Mouse (Mus musculus) cerebellum, adult 9-11 months (tissue): ENCODE data around the gene Pcnx3.

ENCODE experiments used
- DNase-seq: peaks from one replicate; pipeline ENCODE4 v3.0.0; 2022

Gene Pcnx3

DNA sequence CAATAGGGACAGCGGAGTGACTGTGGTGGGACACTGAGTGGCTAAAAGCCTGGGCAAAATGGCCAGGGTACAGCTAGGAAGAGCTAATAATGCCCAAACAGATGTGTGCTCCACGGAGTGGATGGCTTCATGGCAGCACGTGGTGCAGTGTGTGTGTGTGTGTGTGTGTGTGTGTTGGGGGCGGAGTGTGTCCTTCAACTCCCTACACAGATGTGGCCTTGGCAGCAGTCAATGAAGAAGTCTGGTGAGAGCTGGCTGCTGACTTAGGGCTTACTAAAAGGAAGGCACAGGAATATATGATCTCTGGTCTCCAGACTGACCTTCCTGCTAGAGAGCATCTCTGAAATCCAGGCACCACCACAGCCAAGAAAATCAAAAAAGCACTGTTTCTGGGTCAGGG lies 20.3 kb downstream of the Pcnx3 start:
- DNase-seq: no peak

DNA sequence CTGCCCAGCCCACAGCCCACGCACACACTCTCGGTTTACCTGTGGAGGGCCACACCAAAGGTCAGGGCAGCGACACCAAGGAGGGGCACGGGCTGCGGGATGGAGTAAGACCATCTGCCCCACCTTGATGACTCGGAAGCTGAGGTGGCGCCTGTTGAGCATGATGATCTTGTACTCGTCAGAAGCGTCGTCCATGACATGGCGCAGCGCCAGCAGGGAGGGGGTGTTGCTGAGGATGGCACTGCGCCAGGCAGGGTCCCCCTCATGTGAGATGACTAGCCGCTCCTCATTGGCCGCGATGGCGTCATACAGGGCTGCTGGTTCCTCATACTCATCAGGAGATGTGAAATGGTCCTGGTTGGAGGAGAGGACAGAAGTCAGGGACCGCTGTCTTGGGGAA lies 22.3 kb downstream of the Pcnx3 start:
- DNase-seq: no peak

DNA sequence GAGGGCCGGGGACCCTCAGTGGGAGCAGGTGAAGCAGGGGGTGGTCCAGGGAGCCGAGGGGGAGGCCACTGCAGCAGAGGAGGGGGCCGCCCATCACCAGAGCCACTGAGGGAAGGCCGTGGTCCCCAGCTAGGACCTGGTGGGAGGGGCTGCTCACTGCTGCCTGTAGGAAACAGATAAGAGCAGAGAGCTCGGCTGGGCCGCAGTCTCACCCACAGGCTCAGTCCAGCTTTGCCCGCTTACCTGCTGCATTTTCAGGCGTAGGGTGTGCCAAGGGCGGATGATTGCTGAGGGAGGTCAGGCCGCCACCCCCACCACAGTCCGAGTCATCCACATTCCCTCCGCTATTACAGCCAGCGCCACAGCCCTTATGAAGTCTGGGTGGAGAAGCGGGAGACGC lies 23.2 kb downstream of the Pcnx3 start:
- DNase-seq: no peak

- no peak for DNase-seq
These were observed 23.9 kb downstream of the Pcnx3 start for GRCm38 (mm10) chr19:5664669-5665257.

GRCm38 (mm10) chr19:5662981-5663913 lies 25.5 kb downstream of the Pcnx3 start, which contains the start of gene Sipa1:
Sipa1 (minus strand) TSS chr19:5663707.
- peak; percentile 64 for DNase-seq

DNA sequence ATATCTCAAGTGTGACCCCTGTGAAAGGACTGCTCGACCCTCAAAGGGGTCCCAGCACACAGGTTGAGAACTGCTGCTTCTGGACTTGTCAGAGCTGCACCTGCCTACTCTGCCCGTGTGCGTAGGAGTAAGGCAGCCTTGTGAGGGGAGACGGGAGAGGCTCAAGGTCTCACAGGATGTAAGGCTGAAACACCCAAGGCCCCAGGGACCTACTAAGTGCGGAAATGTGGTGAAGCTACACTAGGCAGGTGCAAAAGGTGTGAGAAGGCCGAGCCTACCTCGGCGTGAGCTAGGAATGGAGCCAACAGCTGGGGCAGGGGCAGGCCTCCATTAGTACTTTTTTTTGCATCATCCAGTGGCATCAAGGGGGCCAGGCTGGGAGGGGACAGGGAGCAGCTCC lies 26.4 kb downstream of the Pcnx3 start:
- DNase-seq: no peak

GRCm38 (mm10) chr19:5660942-5661751 lies 27.6 kb downstream of the Pcnx3 start:
- no peak for DNase-seq

DNA sequence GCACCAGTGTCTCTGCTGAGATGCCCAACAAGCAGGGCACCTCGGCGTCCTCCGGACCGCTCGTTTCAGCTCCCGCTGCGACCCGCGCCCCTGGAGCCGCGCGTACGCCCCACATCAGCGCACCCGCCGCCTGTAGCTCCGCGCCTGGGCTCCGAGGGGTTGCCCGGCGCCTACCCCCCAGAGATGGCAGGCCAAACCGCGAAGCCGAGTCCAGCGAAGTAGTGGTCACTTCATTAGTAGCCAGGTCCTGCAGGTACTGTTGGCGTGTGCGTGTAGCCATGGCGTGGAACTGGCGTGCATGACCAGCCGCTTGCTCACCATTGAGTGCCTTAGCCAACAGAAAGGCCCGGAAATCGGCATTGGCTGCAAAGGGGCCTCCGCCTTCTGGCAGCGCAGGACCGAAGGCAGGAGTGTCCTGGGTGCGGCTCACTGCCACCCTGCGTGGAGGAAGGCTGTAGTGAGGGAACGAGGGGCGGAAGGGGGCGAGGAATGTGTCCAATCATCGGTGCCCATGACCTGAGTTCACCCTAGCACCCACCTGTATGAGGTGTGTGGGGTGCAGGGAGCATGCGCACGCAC lies 33.9 kb downstream of the Pcnx3 start:
- no peak for DNase-seq

- no peak for DNase-seq
These were observed 34.6 kb downstream of the Pcnx3 start for GRCm38 (mm10) chr19:5653969-5654719.

GRCm38 (mm10) chr19:5652570-5652969 lies 36.1 kb downstream of the Pcnx3 start:
- DNase-seq: no peak

DNA sequence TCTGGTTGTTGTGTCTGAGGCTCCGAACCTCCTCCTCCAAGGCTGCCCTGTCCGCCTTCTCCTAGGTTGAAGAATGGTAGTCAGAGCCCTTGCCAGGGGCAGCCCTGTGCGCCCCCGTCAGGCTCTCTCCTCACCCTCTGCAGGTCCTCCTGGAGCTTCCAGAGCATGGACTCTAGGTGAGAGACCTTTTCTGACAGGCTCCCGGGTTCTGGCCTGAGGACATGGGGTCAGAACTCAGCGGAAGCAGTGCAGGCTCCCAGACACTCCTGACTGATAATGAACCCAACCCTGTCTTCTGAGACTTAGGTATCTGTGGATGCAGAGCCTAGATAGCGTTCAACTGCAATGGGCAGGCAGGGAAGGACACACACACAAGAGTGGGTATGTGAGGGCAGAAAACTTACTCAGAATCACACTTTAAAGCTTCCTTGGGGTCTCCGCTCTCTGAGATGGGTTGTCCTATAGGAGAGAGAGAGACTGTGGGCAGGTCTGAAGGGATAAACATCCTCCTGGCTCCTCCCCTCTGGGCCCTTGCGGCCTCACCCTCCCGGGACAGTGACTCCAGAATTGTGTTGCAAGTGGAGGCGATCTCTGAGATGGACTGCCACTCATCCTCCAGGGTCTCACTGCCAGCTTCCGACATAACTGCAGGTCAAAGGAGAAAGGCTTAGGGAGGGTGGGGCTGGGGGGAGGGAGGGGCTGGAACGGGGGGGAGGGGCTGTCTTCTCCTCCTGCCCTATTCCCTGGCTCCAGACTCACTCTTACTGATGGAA lies 37.0 kb downstream of the Pcnx3 start:
- no peak for DNase-seq

DNA sequence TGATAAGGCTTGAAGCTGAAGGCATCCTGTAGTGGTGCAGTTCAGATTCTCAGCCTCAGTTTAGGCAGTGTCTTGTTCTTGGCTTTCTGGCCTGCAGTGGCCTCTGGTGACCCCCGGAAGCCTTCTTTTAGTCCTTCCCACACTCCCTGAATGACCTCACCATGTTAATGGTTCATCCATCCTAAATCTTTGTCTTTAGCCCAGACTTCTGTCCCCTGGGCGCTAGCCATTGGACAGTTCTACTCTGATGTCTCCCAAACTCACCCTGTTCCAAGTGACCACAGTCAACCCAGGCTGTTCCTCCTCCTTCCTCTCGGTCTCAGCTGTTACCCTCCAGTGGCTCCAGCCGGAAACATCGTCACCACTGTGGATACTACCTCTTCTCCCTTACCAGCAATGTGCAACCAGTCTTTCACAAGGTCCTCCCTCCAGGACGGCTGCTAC lies 39.4 kb downstream of the Pcnx3 start:
- DNase-seq: no peak

- peak; percentile 74 for DNase-seq
These were observed 40.1 kb downstream of the Pcnx3 start for GRCm38 (mm10) chr19:5648401-5649297.

- no peak for DNase-seq
These were observed 40.9 kb downstream of the Pcnx3 start for GRCm38 (mm10) chr19:5647791-5648190.

DNA sequence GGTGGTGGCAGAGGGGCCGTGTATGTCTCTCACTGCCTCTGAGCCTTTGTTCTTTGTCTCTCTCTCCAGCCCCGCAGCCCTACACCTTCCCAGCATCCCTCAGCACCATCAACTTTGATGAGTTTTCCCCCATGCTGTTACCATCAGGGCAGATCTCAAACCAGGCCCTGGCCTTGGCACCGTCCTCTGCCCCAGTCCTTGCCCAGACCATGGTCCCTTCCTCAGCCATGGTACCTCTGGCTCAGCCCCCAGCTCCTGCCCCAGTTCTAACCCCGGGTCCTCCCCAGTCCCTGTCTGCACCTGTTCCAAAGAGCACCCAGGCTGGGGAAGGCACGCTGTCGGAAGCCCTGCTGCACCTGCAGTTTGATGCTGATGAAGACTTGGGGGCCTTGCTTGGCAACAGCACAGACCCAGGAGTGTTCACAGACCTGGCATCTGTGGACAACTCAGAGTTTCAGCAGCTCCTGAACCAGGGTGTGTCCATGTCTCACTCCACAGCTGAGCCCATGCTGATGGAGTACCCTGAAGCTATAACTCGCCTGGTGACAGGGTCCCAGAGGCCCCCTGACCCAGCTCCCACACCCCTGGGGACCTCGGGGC lies 41.9 kb downstream of the Pcnx3 start:
- no peak for DNase-seq

DNA sequence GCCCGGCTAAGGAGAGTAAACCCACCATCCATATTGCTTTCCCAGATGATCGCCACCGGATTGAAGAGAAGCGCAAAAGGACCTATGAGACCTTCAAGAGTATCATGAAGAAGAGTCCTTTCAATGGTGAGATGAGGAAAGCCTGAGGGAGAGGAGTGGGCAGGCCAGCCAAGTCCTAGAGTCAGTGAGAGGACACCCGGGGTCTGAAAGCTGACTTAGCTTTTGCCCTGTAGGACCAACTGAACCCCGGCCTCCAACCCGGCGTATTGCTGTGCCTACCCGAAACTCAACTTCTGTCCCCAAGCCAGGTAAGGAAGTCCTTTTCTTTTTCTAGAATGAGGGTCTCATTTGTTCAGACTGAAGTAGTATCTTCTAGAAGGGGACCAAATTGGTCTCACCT lies 43.4 kb downstream of the Pcnx3 start:
- no peak for DNase-seq

GRCm38 (mm10) chr19:5641641-5642040 lies 47.1 kb downstream of the Pcnx3 start:
- DNase-seq: no peak

GRCm38 (mm10) chr19:5641021-5641420 lies 47.7 kb downstream of the Pcnx3 start:
- no peak for DNase-seq

GRCm38 (mm10) chr19:5640339-5640738 lies 48.4 kb downstream of the Pcnx3 start:
- no peak for DNase-seq
